Mouse (Mus musculus): ENCODE results near the gene Ganc. TPM values are rescaled to one million over a fixed set of nuclear protein-coding genes. Genes with fewer than 3 reads are reported as not detected.

Gene Ganc
- polyA plus RNA-seq (2012; ENCODE audit: low replicate concordance): 0.83 and 2.6 TPM in 2 replicates

DNA sequence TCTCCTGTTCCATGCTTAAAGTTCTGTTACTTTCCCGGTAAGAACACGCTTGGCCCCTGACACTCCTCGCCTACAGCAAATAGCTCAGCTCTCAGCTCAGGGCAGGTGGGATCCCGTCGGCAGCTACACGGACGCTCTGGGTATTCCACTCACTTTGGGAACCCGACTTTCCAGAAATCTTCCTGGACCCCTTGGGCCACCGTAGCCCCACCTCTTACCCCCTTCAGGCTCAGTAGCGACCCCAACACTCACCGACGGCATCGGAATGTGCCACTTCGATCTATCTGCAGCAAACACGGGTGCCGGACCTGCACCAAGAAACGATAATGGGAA lies at the start of gene Ganc:
Gene Ganc (plus strand): TSS at position 244 of the 333 bp plus-strand sequence.

GRCm38 (mm10) chr2:120403986-120404822 lies 508 bp downstream of the Ganc start, which contains the start of gene Tmem87a:
Tmem87a (minus strand) TSS chr2:120404113.

DNA sequence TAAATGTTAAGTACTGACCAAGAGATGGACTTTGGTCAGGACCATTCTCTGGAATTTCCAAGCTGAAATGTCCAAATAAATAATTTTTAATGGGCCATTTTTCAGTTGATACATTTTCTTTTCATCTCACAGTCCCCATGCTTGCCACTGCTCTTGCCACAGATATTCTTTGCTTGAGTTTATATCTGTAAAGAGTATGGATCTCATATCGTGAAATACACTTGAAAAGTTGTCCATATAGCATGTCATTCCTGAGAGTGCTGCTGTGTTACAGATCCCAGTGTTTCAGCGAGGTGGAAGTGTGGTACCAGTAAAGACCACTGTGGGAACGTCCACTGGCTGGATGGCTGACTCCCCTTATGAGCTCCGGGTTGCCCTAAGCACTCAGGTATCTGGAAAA lies 52.0 kb downstream of the Ganc start, which contains the start of gene Capn3:
Gene Capn3 (plus strand): TSS at position 301 of the 400 bp plus-strand sequence.

Other genes starting within 250 kb of the Ganc start
- 19.0 and 44.4 TPM in 2 replicates for gene Ehd4, start 249.3 kb upstream of the Ganc start, polyA plus RNA-seq (2012; ENCODE audit: low replicate concordance)
- gene Pla2g4e, start 158.6 kb upstream of the Ganc start, polyA plus RNA-seq (2012; ENCODE audit: low replicate concordance): 0.05 TPM in 1 of 2 replicates, not detected in the other
- not detected in 2 replicates for gene Pla2g4d, start 114.7 kb upstream of the Ganc start, polyA plus RNA-seq (2012; ENCODE audit: low replicate concordance)
- gene Pla2g4f, start 89.7 kb upstream of the Ganc start, polyA plus RNA-seq (2012; ENCODE audit: low replicate concordance): 0.13 TPM in 1 of 2 replicates, not detected in the other
- 7.8 and 8.6 TPM in 2 replicates for gene Vps39, start 50.8 kb upstream of the Ganc start, polyA plus RNA-seq (2012; ENCODE audit: low replicate concordance)
- 0.92 and 1.5 TPM in 2 replicates for gene Tmem87a, start 217 bp downstream of the Ganc start, polyA plus RNA-seq (2012; ENCODE audit: low replicate concordance)
- gene Capn3, start 52.1 kb downstream of the Ganc start, polyA plus RNA-seq (2012; ENCODE audit: low replicate concordance): 0.11 TPM in 1 of 2 replicates, not detected in the other
- 18.1 and 39.1 TPM in 2 replicates for gene Zfp106, start 159.9 kb downstream of the Ganc start, polyA plus RNA-seq (2012; ENCODE audit: low replicate concordance)
- gene Snap23, start 163.8 kb downstream of the Ganc start, polyA plus RNA-seq (2012; ENCODE audit: low replicate concordance): 3.4 and 7.0 TPM in 2 replicates
- 0.11 and 0.87 TPM in 2 replicates for gene Haus2, start 205.5 kb downstream of the Ganc start, polyA plus RNA-seq (2012; ENCODE audit: low replicate concordance)
- 0.17 and 3.4 TPM in 2 replicates for gene Lrrc57, start 205.6 kb downstream of the Ganc start, polyA plus RNA-seq (2012; ENCODE audit: low replicate concordance)
- gene Stard9, start 225.2 kb downstream of the Ganc start, polyA plus RNA-seq (2012; ENCODE audit: low replicate concordance): 0.22 and 0.37 TPM in 2 replicates